Mouse (Mus musculus) layer of hippocampus, postnatal 36 days (tissue): ENCODE data around the gene Clec3b. TPM values are rescaled to one million over a fixed set of nuclear protein-coding genes. Genes with fewer than 3 reads are reported as not detected.

Source experiments
- DNase-seq, 2 experiments: peaks; one replicate each; pipeline ENCODE4 v3.0.0; 2022
- total RNA-seq, 2 experiments: library from RNA; stranded (reverse); gene quantifications; 2 replicates each; pipeline ENCODE4 v1.2.3; 2021

The Clec3b gene
- total RNA-seq, 2 experiments from 2014 or later, result 3.2 to 4.9 TPM

DNA sequence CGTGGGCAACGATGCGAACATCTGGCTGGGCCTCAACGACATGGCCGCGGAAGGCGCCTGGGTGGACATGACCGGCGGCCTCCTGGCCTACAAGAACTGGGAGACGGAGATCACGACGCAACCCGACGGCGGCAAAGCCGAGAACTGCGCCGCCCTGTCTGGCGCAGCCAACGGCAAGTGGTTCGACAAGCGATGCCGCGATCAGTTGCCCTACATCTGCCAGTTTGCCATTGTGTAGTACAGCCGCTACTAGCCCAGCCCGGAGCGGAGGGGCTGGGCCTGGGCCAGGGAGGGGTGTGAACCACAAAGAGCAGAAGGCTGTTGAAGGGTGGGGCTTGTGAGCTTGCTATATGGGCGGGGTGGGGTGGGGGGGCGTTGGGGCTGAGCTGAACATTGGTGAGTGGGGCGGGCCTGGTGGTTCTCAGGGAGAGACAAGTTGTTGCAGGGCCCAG, 6.2 kb downstream of the Clec3b start:
- DNase-seq, result peak; percentile 17 to 35

DNA sequence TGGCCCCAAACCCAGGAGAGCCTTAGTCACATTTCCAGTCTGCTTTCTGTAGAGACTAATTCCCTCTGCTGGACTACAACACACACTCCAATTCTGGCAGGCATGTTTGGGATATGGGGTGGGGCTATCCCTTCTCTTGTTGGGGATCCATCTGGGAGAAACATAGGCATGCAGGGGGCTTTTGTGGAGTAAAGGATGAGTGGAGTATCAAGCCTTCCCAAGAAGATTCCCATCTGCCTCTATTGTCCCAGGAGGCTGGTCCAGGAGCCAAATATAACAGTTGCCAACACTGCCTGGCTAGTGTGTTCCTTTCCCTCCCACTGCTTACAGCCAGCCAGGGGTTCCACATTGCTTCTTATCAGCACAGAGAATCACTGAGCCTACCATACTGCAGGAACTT, 7.0 kb downstream of the Clec3b start:
- no peak for DNase-seq

DNA sequence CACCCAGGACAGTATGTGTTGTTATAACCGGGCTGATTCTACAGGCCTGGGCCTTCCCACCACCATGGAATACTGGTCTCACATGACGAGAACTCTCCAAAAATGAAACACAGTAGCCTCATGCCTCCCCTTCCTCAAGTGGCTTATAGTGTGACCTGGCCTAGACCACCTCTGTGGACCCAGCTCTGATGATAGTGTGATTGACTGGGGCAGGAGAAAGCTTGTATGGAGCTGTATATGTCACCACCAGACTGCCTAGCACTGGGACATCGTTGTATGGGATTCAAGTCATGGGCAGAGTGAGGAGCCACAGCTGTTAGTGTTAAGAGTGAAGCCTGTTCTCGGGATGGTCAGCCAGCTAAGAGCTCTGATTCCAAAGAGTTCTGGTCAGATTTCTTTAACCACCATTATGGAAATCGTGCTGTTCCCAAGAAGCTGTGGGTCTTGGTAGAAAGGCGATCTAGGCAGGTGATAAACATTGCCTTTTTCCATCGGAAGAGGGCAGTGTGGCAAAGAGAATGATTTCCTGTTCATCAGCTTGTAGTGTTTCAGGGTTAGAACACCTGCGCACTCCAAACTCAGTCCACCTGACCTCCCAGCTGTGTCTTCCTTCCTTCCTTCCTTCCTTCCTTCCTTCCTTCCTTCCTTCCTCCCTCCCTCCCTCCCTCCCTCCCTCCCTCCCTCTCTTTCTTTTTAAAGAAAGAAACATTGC, 7.5 kb downstream of the Clec3b start:
- DNase-seq, result no peak

DNA sequence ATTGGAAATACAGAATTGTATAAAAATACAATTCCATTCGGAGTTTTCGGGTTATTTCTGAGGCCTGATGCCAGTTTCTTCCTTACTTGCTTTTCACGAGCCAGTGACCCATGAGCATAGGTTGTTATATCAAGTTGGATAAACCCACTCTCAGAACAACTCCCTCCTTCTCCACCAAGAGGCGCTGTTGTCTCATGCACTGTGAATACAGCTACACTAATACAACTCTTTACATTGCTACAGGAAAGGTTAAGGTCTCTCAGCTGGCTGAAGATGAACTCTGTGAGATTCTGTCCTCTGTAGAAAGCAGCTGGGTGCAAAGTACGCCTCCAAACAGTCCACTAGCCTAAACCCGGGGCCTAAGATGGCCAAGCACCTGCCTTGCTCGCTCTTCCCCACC, 8.6 kb downstream of the Clec3b start:
- peak; percentile 37 to 51 for DNase-seq

DNA sequence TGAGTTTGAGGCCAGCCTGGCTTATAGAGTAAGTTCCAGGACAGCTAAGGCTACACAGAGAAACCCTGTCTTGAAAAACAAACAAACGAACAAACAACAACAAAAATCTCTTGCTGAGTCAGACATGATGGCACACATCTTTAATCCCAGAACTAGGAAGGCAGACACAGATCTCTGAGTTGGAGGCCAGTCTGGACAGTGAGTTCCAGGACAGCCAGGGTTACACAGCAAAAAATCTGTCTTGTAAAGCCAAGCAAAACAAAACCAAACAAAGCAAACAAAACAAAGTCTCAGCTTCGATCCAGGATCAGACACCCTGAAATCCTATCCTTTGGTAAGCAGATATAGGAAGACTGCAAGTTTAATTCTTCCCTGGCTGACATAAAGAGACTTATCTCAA, 11.0 kb downstream of the Clec3b start:
- no peak for DNase-seq

DNA sequence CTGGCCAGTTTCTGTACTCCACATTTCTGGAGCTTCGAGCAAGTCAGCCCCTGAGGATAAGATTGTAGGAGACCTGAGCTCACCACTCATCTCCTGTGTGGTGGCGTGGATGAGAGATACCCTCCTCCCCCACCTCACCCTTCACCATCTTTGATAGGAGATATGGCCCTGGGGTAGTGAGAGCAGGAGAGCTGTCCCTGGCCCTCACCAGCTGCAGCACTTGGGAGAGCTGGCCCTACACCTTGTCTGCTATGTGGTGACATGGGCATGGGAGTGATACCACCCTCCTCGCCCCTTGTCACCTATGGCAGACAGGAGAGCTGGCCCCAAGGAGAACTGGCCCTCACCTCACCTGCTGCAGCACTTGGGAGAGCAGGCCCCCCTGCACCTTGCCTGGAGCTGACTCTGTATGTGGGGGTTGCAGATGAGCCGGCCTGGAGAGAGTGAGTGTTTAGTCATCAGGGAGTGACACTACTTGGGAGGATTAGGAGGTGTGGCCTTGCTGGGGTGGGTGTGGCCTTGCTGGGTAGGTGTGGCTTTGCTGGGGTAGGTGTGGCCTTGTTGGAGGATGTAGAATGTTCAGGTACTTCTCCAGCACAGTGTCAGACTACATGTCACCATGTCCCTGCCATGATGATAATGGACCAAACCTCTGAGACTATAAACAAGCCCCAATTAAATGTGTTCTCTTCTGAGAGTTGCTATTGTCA, 12.4 kb downstream of the Clec3b start:
- DNase-seq, result no peak

DNA sequence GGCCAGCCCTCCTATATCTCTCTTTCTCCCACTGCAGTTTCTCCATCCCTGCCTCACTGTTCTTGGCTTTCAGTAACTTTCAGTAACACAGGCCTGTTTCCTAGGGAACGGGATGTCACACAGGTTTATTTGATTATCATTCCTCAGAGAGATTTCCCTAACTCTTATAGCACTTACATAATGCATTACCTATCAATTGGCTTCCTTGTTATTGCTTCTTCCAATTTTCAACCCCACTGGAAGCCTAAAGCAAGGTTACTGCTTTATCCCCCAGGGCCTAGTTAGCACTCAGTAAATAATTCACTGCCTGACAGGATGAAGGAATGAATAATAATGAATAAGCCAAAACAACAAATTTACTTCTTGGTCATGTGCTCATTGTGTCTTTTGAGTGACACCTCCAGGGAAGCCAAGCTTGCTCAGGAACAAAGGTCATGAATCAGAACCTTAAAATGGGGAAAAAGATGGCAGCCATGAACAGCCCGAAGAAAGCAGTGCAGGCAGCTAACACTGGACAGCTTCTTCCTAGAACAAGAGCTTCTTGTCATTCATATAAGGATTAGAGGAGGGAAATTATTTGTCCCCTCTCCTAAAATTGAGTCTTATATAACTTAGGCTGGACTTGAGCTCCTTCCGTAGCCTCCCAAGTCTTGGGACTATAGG, 15.2 kb downstream of the Clec3b start:
- no peak for DNase-seq

DNA sequence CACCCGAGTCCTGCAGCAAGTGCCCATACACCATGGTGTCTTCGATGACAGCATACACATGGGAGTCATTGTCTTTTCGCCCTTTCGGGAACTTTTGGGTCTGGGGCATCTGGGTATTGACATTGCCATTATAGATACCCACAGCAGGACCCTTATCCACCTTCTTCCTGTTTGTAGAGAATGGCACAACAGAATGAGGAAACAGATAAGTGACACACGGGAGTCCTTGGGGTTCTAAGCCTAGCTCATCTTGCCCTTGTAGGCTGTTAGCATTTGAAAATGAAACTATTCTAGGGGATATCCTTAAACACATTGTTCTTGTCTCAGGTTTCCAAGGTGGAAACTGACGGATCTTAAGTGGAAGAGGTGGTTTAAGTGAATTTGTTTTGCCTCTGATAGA, 23.0 kb downstream of the Clec3b start:
- DNase-seq, result no peak

DNA sequence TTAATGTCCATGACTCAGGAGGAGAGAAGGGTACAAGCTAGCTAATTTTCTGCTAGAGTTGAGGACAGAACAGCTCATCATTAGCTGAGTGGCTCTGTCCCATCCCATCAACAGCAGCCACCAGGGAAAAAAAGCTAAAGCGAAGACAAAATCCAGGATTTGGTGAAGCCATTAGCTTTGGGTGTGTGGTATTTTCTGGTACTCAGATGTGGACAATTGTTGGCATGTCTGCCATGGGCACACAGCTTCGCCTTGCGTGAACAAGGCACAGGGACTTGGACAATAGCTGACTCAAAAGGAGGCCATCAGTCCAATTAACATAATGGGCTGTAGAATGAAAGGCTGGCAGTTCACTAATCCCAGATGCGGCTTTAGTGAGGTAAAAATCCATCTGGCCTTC, 23.6 kb downstream of the Clec3b start:
- no peak for DNase-seq

DNA sequence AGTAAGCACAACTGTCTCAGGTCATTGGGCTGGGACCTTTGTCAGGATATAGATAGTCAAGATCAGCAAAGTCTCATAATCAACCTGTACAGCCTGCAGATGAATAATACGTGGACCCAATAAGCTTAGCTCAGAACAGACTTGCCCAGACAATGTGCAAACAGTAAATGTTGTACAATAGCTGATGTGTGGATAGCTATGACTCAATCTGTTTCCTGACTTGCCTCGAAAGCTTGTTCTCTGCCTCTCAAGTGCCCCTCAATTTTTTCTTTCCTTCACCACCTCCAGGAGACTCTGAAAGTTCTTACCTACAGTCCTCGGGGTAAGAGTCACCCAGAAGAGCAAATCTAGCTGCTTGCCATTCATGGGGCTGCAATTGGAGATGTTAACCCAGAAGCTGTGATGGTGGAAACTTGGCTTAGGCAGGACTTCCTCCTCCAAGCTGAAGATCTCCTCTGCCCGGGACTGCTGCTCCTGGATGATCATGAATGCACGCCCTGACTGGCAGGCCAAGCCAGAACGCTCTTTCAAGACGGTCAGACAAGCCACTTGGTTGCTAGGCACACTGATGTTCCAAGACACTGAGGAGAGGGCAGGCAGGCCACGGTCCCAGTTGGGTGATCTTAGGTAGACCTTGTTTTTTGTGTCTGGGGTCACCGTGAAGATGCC, 26.8 kb downstream of the Clec3b start:
- DNase-seq, result no peak

DNA sequence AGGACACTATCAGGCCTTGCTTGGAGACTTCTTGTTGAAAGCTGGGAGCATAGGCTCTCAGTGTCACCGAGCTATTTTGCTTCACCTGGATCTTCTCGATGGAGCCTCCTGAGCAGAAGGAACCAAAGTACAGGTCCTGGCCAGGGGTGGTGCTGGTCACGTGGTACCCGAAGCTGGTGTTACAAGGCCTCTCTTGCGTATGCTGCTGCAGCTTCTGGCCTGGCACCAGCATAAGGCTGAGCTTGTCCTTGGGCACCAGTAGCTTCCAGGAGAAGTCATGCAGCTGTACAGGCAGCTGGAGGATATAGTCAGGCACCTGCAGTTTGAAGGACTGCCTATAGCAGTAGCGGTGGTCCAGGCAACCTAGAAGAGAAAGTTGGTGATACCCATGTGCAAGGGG, 29.3 kb downstream of the Clec3b start:
- DNase-seq, result no peak

DNA sequence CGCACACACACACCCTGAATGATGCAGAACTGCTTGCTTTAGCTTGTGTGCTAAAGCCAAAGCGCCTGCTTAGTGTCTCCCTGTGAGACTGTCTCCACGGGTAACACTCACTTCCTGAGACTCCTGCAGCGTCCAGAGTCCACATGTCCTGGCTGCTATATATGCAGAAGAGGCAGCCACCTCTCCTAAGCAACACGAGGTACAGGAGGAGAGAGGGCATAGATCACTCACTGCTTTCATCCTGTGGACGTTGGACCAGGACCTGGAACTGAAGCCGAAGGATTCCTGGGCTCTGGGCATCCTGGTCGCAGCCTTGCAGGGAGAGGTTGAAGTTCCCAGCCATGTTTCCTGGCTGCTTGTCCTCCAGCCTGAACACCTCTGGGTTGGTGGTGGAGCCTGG, 32.5 kb downstream of the Clec3b start:
- no peak for DNase-seq

DNA sequence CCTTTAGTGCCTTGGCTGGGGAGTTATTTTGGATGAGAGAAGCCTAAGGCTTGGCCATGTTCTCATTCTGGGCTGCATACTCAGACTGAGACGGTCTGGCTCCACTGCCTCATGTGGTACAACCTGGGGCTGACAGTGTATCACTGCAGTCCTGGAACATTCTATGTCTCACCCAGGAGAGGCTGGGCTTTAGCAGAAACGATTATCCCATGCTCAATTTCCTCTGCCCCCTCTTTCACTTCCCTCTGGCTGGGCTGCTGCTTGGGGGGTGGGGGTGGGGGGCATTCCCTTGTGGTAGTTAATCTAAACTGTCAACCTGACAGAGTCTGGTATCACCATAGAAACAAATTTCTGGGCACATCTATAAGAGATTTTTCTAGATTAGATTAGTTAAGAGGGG, 34.8 kb downstream of the Clec3b start:
- no peak for DNase-seq

DNA sequence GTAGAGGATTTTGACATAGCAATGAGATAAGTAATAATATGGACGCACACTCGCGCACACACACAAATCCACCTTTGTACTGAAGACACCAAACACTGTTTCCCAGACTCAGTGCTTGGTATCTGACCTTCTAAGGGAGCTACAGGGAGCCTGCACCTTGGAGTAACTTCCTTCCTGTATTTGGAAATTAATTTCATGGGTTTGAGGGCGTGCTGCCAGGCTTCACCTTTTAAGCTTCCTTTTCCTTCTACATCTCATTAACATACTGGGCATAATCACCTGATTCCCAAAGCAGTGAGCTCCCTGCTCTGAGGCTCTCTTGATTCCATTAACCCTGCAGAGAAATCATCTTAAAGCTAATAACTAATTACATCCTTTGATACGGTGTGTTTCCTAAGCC, 35.4 kb downstream of the Clec3b start:
- DNase-seq, result no peak

DNA sequence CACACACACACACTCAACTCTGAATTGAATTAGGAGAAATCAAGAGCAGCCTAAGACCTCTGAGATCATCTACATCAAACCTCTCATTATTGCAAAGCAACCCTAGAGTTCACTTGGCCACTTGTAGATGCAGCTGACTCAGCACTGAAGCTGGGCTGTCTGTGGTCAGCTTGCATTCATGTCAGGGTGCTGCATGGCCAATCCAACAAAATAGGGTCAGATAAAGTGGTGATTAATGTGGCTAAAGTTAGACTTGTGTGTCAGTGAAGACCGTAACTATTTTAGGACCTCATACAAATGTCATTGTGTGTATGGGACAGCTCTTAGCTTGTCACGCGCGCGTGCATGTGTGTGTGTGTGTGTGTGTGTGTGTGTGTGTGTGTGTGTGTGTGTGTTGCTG, 36.8 kb downstream of the Clec3b start:
- DNase-seq, result no peak

DNA sequence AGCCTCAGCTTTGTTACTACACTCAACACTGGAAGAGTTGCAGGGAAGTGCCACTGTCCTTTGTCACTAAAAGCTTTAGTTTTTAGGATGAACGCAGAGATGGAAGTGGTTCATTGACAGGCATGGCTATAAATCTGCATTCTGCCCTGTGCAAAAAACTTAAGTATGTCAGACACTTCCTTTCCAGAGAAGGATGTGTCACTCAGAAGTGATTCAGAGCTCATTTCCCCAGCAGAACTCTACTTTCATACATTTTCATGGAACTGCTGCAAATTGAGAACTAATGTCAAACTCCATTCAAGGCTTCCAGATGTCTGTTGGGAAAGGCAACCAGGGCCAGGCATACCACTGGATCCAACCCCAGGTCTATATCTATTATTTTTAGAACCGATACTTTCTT, 37.5 kb downstream of the Clec3b start:
- DNase-seq, result no peak

DNA sequence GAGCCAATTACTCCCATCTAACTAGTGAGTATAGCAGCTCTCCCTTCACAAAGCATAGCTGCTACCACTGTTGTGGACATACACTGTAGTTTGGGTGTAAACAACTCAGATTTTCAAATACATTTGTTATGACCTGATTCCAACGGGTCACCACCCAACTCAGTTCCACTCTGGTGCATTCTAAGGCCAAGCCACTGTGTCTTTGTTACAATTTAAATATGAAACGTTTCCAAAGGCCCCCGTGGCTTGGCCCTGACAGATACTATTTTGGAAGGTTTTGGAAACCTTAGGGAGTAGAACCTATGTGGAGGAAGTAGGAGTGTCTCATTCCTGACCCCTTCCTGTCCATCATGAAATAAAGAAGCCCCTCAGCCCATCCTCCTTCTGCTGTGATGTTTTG, 49.4 kb downstream of the Clec3b start:
- no peak for DNase-seq

DNA sequence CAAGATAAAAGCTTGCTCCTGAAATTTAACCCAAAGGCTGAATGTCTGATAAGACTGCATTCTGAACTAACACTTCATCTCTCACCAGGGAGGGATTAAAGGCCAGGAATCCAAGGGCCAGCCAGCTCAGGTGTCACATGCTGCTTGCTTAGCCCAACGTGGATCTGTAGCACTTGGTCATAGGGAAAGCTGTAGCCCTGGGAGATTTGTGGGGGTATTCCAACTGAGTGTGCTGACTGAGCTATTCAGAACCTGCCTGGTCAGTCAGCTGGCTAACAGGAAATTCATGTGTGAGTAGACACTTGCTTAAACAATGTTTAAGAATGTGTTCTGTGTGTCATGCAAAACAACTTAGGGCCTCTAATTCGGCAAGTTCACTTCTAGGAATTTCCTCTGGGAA, 55.8 kb downstream of the Clec3b start:
- no peak for DNase-seq

DNA sequence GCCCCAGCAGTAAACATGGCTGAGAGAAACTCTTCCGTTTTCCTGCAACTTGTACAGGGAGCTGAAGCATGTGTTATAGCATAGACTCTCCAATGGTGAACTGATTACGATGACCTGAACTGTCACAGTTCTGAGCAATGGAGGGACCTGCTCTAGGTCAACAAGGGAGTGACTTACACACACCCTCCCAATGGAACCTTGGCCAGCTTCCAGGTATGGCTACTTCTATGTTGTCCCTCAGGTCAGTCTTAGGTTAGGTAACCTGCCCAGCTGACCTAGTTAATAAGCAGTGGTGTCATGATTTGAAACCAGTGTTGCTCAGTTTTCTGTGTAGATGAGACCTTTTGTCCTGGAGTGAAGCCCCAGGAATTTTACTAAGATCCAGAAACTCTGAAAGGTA, 56.2 kb downstream of the Clec3b start:
- no peak for DNase-seq
